Mouse (Mus musculus) gastrocnemius, adult 18-20 months (tissue): ENCODE measurements around the gene Smad1. TPM values are rescaled to one million over a fixed set of nuclear protein-coding genes. Genes with fewer than 3 reads are reported as not detected.

Experiments
- DNase-seq: peaks from one replicate; pipeline ENCODE4 v3.0.0; 2021; ENCODE audit warnings: low spot score
- total RNA-seq, 2 experiments: library from RNA; stranded (reverse); gene quantifications; 2 replicates each; pipeline ENCODE4 v1.2.3; 2021

Gene Smad1
- total RNA-seq, 2 experiments from 2014 or later = 8.9 to 10.6 TPM

- DNase-seq = no peak
Measured at GRCm38 (mm10) chr8:79384276-79385271, 14.7 kb downstream of the Smad1 start.

GRCm38 (mm10) chr8:79382857-79383262 lies 16.5 kb downstream of the Smad1 start:
- no peak for DNase-seq

- no peak for DNase-seq
Measured at GRCm38 (mm10) chr8:79381771-79382170, 17.5 kb downstream of the Smad1 start.

- DNase-seq = no peak
Measured at GRCm38 (mm10) chr8:79380386-79380785, 18.9 kb downstream of the Smad1 start.

GRCm38 (mm10) chr8:79379971-79380370 lies 19.3 kb downstream of the Smad1 start:
- no peak for DNase-seq

- no peak for DNase-seq
Measured at GRCm38 (mm10) chr8:79376648-79377047, 22.7 kb downstream of the Smad1 start.

GRCm38 (mm10) chr8:79375775-79376123 lies 23.6 kb downstream of the Smad1 start:
- no peak for DNase-seq

GRCm38 (mm10) chr8:79375074-79375774 lies 24.1 kb downstream of the Smad1 start:
- no peak for DNase-seq

- no peak for DNase-seq
Measured at GRCm38 (mm10) chr8:79374410-79374809, 24.9 kb downstream of the Smad1 start.

- no peak for DNase-seq
Measured at GRCm38 (mm10) chr8:79373563-79373962, 25.8 kb downstream of the Smad1 start.

- no peak for DNase-seq
Measured at GRCm38 (mm10) chr8:79372960-79373359, 26.4 kb downstream of the Smad1 start.

GRCm38 (mm10) chr8:79372521-79372920 lies 26.8 kb downstream of the Smad1 start:
- no peak for DNase-seq

GRCm38 (mm10) chr8:79372084-79372483 lies 27.2 kb downstream of the Smad1 start:
- DNase-seq = no peak

GRCm38 (mm10) chr8:79370646-79371290 lies 28.6 kb downstream of the Smad1 start:
- DNase-seq = no peak

GRCm38 (mm10) chr8:79369163-79369562 lies 30.2 kb downstream of the Smad1 start:
- DNase-seq = no peak

GRCm38 (mm10) chr8:79367959-79368358 lies 31.4 kb downstream of the Smad1 start:
- no peak for DNase-seq

- DNase-seq = no peak
Measured at GRCm38 (mm10) chr8:79367350-79367749, 32.0 kb downstream of the Smad1 start.

- no peak for DNase-seq
Measured at GRCm38 (mm10) chr8:79366227-79366626, 33.1 kb downstream of the Smad1 start.

GRCm38 (mm10) chr8:79365707-79366106 lies 33.6 kb downstream of the Smad1 start:
- DNase-seq = no peak

- no peak for DNase-seq
Measured at GRCm38 (mm10) chr8:79364806-79365205, 34.5 kb downstream of the Smad1 start.

- no peak for DNase-seq
Measured at GRCm38 (mm10) chr8:79362430-79362829, 36.9 kb downstream of the Smad1 start.
